Mouse (Mus musculus) cortical plate, adult 2 months (tissue): ENCODE results near the gene Ptprd. TPM values are rescaled to one million over a fixed set of nuclear protein-coding genes. Genes with fewer than 3 reads are reported as not detected.

Source experiments
- H3K27ac ChIP-seq: fragments of 200-500 bp; 2 replicates; pipeline ENCODE4 v1.5.1; 2012; ENCODE audit warnings: low read length, control low read depth, inconsistent platforms; ENCODE audit not compliant: insufficient read depth
- H3K4me1 ChIP-seq: fragments of 200-500 bp; 2 replicates; pipeline ENCODE4 v1.6.1; 2011; ENCODE audit warnings: low read length; ENCODE audit not compliant: control insufficient read depth, insufficient read depth
- H3K4me3 ChIP-seq: fragments of 200-500 bp; 2 replicates; pipeline ENCODE4 v1.5.1; 2011; ENCODE audit warnings: mild to moderate bottlenecking, low read length, control low read depth; ENCODE audit not compliant: insufficient read depth
- CTCF ChIP-seq: fragments of 200-500 bp; IDR thresholded peaks from 2 replicates; pipeline ENCODE4 v1.5.1; 2011; ENCODE audit warnings: mild to moderate bottlenecking, control low read depth, low read length; ENCODE audit not compliant: insufficient read depth; ENCODE audit errors: extremely low read depth
- POLR2A ChIP-seq: fragments of 200-500 bp; IDR thresholded peaks from 2 replicates; pipeline ENCODE4 v1.6.1; 2011; ENCODE audit warnings: mild to moderate bottlenecking, low read length, control low read depth; ENCODE audit not compliant: insufficient read depth; ENCODE audit errors: extremely low read depth
- polyA plus RNA-seq: library from polyadenylated mRNA; depleted of rRNA; stranded (reverse); fragments of >200 nt; gene quantifications from 2 replicates; pipeline ENCODE4 v1.2.3, GENCODE M21; 2012

The Ptprd gene
- polyA plus RNA-seq, 1 experiment, result 152 TPM

GRCm38 (mm10) chr4:76238577-76238976 is 1973.2 kb downstream of the Ptprd start:
- TF ChIP-seq CTCF, result no peak
- TF ChIP-seq POLR2A, result no peak
- no peak overlapping the region for H3K4me3 ChIP-seq
- H3K27ac ChIP-seq, result no peak overlapping the region

DNA sequence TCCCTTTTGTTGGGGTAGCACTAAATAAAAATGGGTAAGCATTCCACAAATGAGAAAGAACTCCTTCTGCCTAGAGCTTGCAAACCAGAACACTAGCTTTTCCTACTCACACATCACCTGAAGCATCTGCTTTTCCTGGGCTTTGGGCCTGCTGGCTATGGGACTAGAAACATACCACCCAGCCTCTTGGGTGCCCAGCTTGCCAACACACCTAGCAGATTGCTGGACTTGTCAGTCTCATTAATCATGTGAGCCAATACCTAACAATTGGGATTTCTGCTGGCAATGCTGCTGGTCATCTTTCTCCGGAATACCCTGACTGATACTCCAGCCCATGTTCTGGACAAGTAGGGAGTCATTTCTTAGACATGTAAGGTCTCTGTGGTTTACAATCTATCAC is 1973.9 kb downstream of the Ptprd start:
- H3K27ac ChIP-seq, result no peak overlapping the region
- TF ChIP-seq POLR2A, result no peak
- TF ChIP-seq CTCF, result no peak
- H3K4me1 ChIP-seq, result no peaks in the 10 kb centered on the region; the same call in 1 of the 2 replicates
- no peak overlapping the region for H3K4me3 ChIP-seq

More at GRCm38 (mm10) chr4:76238577-76238976, 1973.2 kb downstream of the Ptprd start:
- H3K4me1 ChIP-seq, result no peaks in the 10 kb centered on the region; the same call in 1 of the 2 replicates

GRCm38 (mm10) chr4:76223720-76224119 is 1988.0 kb downstream of the Ptprd start:
- Histone ChIP-seq H3K4me3 (no peak overlapping the region), H3K4me1 (no peaks in the 10 kb centered on the region), H3K27ac (no peak overlapping the region)
- no peak for TF ChIP-seq CTCF
- no peak for TF ChIP-seq POLR2A

GRCm38 (mm10) chr4:76222520-76222919 is 1989.2 kb downstream of the Ptprd start:
- Histone ChIP-seq H3K4me3 (no peak overlapping the region), H3K4me1 (no peaks in the 10 kb centered on the region), H3K27ac (no peak overlapping the region)
- TF ChIP-seq CTCF (no peak), POLR2A (no peak)

DNA sequence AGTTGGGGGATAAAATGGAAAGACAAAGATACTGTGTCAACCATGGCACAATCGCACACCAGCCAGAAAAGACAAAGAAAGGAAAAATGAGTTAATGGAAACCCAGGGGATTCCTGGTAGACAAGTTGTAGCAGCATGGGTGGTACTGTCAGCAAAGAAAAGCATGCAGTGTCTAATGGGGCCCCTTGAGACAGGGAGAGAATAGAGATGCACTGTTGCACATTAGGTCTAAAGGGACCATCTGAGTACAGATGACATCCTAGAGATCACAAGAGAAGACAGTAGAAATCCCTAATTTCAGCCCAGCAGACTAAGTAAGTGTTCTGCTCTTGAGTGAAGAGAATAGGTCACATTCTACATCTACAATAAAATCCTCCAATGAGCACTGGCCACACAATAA is 1993.7 kb downstream of the Ptprd start:
- Histone ChIP-seq H3K27ac (no peak overlapping the region), H3K4me3 (no peak overlapping the region), H3K4me1 (no peaks in the 10 kb centered on the region)
- TF ChIP-seq CTCF, result no peak
- TF ChIP-seq POLR2A, result no peak

GRCm38 (mm10) chr4:76215141-76215540 is 1996.6 kb downstream of the Ptprd start:
- Histone ChIP-seq H3K27ac (no peak overlapping the region), H3K4me1 (no peaks in the 10 kb centered on the region), H3K4me3 (no peak overlapping the region)
- TF ChIP-seq POLR2A (no peak), CTCF (no peak)

- H3K27ac ChIP-seq, result no peak overlapping the region
- H3K4me3 ChIP-seq, result no peak overlapping the region
- H3K4me1 ChIP-seq, result no peaks in the 10 kb centered on the region; the same call in 1 of the 2 replicates
- TF ChIP-seq POLR2A, result no peak
- no peak for TF ChIP-seq CTCF
These were observed 2012.4 kb downstream of the Ptprd start for GRCm38 (mm10) chr4:76199321-76199720.

DNA sequence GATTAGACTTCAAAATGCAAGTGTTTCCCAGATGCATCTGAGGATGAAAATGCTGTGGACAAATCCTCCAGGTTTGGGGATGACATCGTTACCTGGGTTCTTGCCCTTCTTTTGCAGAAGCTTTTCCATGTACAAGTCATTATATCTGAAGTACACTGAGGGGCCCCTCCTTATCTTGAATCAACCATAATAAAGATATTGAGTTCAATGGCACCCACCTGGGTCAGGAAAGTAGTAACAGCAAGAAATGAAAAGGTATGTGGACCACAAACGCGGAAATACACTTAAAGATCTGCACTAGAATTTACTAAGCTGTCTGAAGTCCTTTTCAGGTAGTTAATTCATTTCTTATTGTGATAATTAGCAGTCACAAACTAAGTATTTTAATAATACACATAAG is 2017.0 kb downstream of the Ptprd start:
- Histone ChIP-seq H3K4me3 (no peak overlapping the region), H3K27ac (no peak overlapping the region), H3K4me1 (no peaks in the 10 kb centered on the region)
- TF ChIP-seq POLR2A (no peak), CTCF (no peak)

DNA sequence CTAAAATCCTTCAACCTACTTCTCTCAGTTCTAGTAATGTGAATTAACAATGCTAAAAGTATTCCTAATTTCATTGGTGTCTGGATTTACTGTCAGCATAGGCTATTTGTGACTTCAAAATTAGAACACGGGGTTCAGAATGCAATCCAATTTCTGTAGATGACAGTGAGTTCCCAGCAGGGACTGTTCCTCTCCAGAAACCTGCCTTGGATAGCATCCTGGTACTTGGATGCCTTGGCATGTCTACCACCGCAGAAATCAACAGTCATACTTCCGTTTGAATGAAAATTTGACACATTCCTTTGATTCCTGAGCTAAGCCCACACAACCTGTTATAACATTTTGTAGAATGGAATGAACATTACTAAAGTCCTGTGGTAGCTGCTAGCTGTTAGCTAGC is 2018.3 kb downstream of the Ptprd start:
- Histone ChIP-seq H3K27ac (no peak overlapping the region), H3K4me1 (no peaks in the 10 kb centered on the region), H3K4me3 (no peak overlapping the region)
- TF ChIP-seq CTCF (no peak), POLR2A (no peak)

GRCm38 (mm10) chr4:76192031-76192430 is 2019.7 kb downstream of the Ptprd start:
- Histone ChIP-seq H3K4me3 (no peak overlapping the region), H3K27ac (no peak overlapping the region), H3K4me1 (no peaks in the 10 kb centered on the region)
- TF ChIP-seq POLR2A, result no peak
